Mouse (Mus musculus) kidney, adult 18-20 months (tissue): Measurements from ENCODE around the gene Ccdc187.

ENCODE experiments used
- DNase-seq: peaks from one replicate; pipeline ENCODE4 v3.0.0; 2021

Ccdc187 gene

DNA sequence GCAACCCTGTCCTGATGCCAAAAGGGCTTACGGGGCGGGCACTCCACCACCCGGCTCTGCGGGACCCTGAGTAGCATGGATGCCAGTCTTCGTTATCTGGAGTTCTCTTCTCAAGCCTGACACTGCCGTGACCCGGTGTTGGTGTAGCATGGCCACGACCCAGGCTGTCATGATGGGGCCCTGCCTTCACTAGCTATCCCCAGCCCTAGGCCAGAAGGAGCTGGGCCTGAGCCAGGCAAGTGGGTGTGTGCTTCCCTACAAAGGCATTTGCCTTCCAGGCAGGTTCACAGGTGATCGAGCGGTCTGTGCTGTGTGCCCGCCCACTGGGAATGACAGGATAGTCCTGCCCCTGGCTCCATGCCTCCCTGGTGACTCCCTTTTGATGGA lies 21.6 kb upstream of the Ccdc187 start:
- DNase-seq: peak; percentile 57

DNA sequence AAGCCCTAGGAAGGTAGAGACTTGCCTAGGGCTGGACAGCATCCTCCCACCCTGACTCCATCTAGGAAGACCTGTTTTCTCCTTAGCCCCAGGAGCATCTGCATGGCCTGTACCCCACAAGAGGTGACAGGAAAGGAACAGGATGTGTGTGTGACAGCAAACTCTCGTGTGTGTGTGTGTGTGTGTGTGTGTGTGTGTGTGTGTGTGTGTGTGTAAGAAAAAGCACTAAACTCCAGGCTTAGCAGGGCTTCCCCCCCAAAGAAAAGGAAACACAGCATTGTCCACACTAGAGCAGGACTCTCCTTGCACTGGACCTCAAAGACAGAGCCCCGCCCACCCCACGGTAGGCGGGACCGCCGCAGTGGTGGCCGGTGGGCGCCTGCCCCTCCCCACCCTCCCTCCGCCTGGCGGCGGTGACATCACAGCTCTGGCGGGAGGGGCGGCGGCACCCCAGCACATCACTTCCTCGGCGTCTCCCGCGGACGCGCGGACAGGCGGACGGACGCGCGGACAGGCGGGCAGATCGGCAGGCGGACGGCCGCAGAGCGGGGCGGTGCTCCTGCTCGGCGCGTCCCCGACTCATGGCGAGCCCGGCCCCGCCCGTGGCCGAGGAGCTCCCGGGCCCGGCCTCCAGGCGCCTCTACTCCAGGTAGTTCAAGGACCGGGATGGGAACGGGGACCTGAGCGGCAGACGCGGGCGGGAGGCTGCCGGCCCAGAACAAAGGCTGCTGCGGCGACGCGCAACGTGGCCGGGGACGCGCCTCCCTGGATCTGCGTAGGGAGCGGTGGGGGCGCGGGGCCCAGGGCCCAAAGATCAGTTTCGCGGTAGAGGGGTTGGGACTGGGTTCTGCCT lies 20.9 kb upstream of the Ccdc187 start, which contains the start of gene Gpsm1:
Gene Gpsm1, plus strand, starts transcription at position 444 of the 853 bp plus-strand sequence.
- DNase-seq: peak; percentile 79

DNA sequence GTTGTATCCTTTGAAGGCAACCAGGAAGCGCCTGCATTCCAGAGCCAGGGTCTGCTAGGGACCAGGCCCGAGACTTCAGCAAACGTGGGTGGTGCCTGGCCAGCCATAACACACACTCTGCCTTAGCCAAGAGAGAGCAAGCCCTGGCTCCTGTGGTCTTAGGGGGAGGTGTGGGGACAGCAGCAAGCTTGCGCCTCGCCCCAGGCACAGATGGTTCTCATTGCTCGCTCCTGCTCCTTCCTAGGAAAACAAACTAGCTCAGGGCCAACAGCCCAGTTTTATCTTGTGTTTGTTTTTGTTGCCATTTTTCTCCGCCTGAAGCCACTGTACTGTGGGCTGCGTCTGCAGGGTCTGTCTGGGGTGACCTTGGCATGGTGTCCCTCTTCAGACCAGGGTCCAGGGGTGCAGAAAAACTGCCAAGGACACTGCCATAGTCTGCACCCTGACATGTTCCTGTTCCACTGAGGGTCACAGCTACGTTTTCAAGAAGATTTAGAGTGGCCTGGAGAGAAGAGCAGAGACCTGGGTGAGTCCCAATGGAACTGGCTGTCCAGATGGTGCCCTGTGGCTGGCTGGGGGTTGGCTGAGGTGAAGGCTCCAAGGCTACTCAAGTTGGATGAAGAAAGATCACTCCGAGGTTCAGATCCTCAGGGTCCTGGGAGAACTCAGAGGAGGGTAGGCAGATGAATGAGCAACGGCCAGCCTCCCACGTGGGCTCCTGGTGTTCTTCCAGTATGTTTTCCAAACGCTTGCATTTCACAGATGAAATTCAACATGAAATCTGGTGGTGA lies 20.1 kb upstream of the Ccdc187 start:
- peak; percentile 41 for DNase-seq

DNA sequence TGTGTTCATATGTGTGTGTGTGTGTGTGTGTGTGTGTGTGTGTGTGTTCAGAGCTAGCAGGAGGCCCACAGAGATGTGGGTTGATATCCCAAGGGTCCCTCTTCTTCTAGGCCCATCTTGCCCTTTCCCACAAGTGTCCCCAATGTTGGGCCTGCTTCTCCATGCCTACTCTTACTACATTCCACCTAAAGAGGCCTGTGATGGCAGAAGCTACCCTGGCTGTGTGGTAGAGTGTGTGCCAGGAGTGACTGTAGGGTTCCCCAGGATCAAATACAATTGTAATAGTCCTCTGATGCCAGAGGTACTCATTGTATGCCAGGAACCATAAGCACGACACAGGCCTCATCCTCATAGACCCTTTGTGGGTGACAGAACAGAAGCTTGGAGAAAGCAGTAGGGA lies 19.0 kb upstream of the Ccdc187 start:
- DNase-seq: no peak

DNA sequence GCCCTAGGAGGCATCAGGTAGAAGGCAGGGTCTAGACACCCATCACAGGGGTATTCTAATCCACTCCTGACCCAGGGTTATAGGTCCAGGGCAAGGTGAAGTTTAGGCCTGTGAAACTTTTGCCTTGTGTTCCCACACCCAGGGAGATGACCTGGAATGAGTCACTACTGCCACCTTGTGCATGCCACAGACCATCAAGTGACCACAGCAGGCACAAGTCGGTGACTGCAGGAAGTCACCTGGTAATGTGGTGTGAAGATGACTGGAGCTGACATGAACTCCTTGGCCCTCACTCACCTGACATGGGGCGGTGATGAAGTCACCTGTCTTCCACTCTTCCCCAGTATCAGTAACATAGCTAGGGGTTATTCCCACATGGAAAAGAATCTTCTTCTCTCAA lies 18.5 kb upstream of the Ccdc187 start:
- no peak for DNase-seq

GRCm38 (mm10) chr2:26311936-26312335 lies 17.6 kb upstream of the Ccdc187 start:
- DNase-seq: no peak

GRCm38 (mm10) chr2:26309739-26310138 lies 15.4 kb upstream of the Ccdc187 start:
- DNase-seq: peak; percentile 20

- DNase-seq: no peak
These were observed 12.3 kb upstream of the Ccdc187 start for GRCm38 (mm10) chr2:26306702-26307101.

GRCm38 (mm10) chr2:26305555-26305954 lies 11.2 kb upstream of the Ccdc187 start:
- DNase-seq: no peak

GRCm38 (mm10) chr2:26304711-26305110 lies 10.4 kb upstream of the Ccdc187 start:
- DNase-seq: no peak

DNA sequence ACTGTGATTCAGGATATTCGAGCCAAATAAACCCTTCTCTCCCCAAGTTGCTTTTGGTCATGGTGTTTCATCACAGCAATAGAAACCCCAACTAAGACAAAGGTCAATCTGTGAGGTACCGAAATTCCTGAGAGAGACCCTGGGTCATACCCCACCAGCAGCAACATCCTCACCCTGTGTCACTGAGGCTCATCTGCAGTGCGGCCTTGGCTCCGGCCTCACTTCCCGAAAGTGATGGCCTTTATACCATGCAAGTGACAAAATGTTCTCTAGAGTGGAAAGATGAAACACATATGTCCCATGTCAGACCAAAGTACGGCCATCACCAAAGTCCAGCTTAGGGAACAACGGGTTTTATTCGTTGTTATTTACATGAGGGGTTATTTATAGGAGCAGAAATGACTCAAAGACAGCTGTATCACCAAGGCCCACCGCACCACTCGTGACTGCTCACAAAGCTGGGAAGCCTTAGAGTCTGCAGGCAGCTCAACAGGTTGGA lies 7.7 kb upstream of the Ccdc187 start:
- no peak for DNase-seq

GRCm38 (mm10) chr2:26300808-26301174 lies 6.4 kb upstream of the Ccdc187 start:
- peak; percentile 89 for DNase-seq

- DNase-seq: no peak
These were observed 5.9 kb upstream of the Ccdc187 start for GRCm38 (mm10) chr2:26300161-26300807.

DNA sequence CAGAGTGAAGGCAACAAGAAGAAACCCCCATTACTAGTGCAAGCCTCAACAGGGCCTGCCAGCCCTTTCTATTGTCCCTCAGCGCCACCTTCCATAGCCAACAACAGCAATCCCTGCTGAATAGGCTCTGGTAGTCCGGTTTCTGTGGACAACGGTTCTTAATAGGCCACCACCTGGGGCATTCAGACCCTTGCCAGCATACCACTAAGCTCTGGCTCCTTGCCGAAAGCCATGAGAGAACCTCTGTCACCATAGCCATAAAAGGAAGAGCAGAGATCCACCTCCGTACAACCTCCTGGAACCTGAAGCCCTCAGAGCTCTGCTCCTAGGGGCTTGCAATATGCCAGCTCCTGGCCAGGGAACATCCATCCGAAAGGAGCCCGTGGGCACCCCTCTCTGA lies 5.0 kb upstream of the Ccdc187 start:
- no peak for DNase-seq

GRCm38 (mm10) chr2:26298856-26299230 lies 4.5 kb upstream of the Ccdc187 start:
- DNase-seq: no peak

DNA sequence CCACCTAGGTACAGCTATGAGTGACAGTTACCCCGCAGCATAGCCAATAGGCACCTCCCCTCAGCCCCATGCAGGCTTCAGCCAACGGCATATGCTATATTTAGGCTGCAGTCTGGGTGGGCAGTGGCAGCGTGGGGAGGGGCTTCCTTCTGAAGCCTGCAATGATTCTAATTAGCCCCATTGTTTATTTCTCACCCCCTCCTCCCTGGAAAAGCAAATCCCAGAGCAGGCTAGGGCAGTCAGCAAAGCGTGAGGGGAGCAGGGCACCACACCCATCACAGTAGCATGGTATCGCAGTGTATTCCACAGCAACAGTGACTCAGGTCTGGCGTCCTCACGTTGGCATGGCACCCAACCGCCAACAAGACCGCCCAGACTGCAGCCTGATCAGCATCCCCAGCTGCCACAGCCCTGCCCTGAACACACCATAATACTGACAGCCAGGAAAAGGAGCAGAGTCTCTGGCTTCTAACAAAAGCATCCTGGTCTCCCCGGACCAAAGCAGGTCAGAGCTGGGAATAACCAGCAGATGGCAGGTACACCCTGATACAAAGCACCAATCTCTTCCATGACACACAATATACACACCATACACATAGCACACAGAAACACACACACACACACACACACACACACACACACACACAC lies 4.0 kb upstream of the Ccdc187 start:
- no peak for DNase-seq

GRCm38 (mm10) chr2:26296606-26297195 lies 2.3 kb upstream of the Ccdc187 start:
- DNase-seq: no peak

DNA sequence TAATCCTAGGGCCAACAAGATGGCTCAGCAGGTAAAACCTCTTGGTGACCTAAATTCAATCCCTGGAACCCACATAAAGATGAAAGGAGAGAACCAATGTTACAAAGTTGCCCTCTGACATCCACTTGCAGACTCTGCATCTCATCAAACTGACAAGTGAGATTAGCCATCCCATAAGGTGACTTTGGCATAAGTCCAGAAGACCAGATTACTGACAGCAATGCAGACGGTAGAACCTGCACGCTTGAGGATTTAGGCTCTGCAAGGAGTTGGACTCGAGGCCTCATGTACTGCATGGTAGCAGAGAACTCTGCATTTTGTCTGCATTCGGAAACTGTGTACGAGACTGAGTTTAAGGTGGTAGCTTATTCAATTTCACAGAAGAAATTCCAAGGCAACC lies 4.2 kb downstream of the Ccdc187 start:
- DNase-seq: no peak

- DNase-seq: no peak
These were observed 8.0 kb downstream of the Ccdc187 start for GRCm38 (mm10) chr2:26286391-26286790.

GRCm38 (mm10) chr2:26285804-26286203 lies 8.6 kb downstream of the Ccdc187 start:
- DNase-seq: no peak

DNA sequence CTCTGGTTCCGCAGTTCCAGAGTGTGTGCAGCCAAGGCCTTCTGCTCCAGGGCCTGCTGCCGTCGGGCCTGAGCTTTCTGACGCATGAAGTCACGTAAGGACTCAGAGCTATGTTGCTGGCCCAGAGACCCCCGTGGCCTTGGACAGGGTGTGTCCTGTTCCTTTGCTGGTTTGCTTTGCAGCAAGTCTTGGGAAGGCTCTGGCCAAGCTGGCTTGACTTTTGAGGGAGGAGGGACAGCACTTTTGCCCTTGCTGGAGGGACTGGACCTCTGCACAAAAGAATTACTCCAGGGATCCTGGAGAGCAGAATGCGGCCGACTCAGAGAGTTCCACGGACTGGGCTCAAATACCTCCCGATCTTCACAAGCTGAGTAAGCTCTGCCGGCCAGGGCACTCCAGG lies 13.8 kb downstream of the Ccdc187 start:
- no peak for DNase-seq

DNA sequence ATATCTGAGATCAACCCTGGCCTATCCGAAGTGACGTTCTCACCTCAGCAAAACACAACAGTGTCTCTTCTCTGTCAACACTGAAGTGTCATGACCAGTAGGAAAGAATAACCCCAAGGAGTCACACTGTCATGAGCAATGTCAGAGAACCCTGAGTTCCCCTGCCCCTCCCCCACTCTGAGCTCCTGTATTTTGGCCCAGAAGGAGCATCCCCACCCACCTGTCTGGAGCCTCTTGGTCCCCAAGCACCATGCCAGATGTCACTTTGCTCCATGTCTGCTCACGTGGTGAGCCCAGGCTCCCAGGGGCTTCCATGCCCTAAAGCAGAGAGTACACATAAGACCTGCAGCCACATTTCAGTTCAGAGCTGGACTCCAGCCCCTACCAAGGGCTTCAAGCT lies 14.6 kb downstream of the Ccdc187 start:
- DNase-seq: no peak

- DNase-seq: peak; percentile 58
These were observed 20.7 kb downstream of the Ccdc187 start for GRCm38 (mm10) chr2:26273611-26274010.
